8 mouse cellular contexts compared by ENCODE assay signal in the genomic region with DNA sequence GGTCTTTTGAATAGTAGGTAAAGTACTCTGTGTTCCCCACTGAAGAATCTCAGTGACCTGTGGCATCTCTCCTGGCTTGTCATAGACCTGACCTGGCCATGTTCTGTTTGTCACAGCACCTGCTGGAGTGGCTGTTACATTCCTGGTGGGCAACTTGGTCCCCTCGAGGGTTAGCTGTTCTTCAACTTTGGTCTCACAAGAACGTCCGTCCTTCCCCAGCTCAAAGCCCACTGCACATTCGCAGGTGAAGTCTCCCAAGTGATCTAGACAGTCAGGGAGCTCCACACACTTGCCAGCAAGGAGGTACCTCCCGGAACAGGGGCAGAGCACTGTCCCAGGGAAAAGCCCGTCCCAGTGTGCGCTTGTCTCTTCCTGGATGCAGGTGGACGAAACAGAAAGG. TPM values are rescaled to one million over a fixed set of nuclear protein-coding genes. Genes with fewer than 3 reads are reported as not detected.
A peak's percentile ranks its signal among the peaks of the same experiment; 100 is the strongest.
DNase-seq lines count a peak whose midpoint lies in the region; ATAC-seq and TF ChIP-seq lines count a peak whose summit lies in the region.

No protein-coding gene starts in this region.

- no peak for TF ChIP-seq EP300 in liver, embryonic 14.5 days (IDR thresholded peaks at IDR 0.05; ENCODE audit: low read depth)

- peaks cover 35% of the 10 kb centered on the region for H3K27me3 ChIP-seq in E14TG2a.4 (ENCODE audit: insufficient read depth, low read length)
- H3K27me3 ChIP-seq in heart, embryonic 14.5 days (ENCODE audit: control insufficient read depth, insufficient read depth, low read length) = no peaks in the 10 kb centered on the region
- no peaks in the 10 kb centered on the region; the same call in 1 of the 2 replicates for H3K27me3 ChIP-seq in liver, embryonic 14.5 days (ENCODE audit: control insufficient read depth, insufficient read depth, low read length)

- peak overlapping the region; percentile 70 for H3K4me3 ChIP-seq in E14TG2a.4 (replicated peaks; ENCODE audit: low read length)
- H3K4me3 ChIP-seq in heart, embryonic 14.5 days (ENCODE audit: control insufficient read depth in 1 of 2, insufficient read depth in 1 of 2, low read depth in 1 of 2, low read length in 2 of 2) = peak overlapping the region; percentile 46 to 60
- H3K4me3 ChIP-seq in liver, embryonic 14.5 days (ENCODE audit: insufficient read depth in 1 of 2, low read depth in 2 of 2, low read length in 2 of 2) = peak overlapping the region; percentile 32 to 40

- ATAC-seq in heart, embryonic 14.5 days (ENCODE audit: insufficient number of reproducible peaks, insufficient read depth, low FRiP score, low read depth) = no peak
- no peak for ATAC-seq in liver, embryonic 14.5 days (ENCODE audit: insufficient read depth)
- no peak for ATAC-seq in activated CD4-positive, CD25-positive, alpha-beta regulatory T cell, adult 4 months
- ATAC-seq in granulocyte monocyte progenitor cell, adult 5-6 weeks (replicated peaks; ENCODE audit: poor library complexity, severe bottlenecking) = no peak

- H3K9ac ChIP-seq in heart, embryonic 14.5 days (ENCODE audit: low read length) = peak overlapping the region; percentile 74
- H3K9ac ChIP-seq in liver, embryonic 14.5 days (replicated peaks) = no peak overlapping the region

- 27% methylated on average over 8 of the region's 8 CpGs for WGBS in heart, embryonic 14.5 days
- WGBS in liver, embryonic 14.5 days (ENCODE audit: insufficient replicate concordance) = 17% methylated on average over 8 of the region's 8 CpGs

- DNase-seq in adrenal gland, postnatal 10 days = peak; percentile 6
- DNase-seq in adrenal gland, adult 18-20 months (ENCODE audit: low spot score in 2 of 2) = no peak
- DNase-seq in liver, embryonic 14.5 days (ENCODE audit: low read depth in 3 of 3, low spot score in 3 of 3) = no peak
- DNase-seq in cerebellum, postnatal 4 days (ENCODE audit: low spot score in 2 of 2) = no peak

- TF ChIP-seq CTCF in E14TG2a.4 (conservative IDR thresholded peaks at IDR 0.05; ENCODE audit: low read length) = no peak
- no peak for TF ChIP-seq CTCF in liver, embryonic 14.5 days (IDR thresholded peaks at IDR 0.05; ENCODE audit: low read depth)

- no peaks in the 10 kb centered on the region for H3K9me3 ChIP-seq in E14TG2a.4 (ENCODE audit: low read length)
- no peaks in the 10 kb centered on the region for H3K9me3 ChIP-seq in heart, embryonic 14.5 days (ENCODE audit: control insufficient read depth, low read length)
- H3K9me3 ChIP-seq in liver, embryonic 14.5 days (ENCODE audit: control insufficient read depth, low read length) = no peaks in the 10 kb centered on the region

- H3K4me1 ChIP-seq in E14TG2a.4 (replicated peaks; ENCODE audit: low read depth, low read length) = peaks cover 18% of the 10 kb centered on the region
- peaks cover 0 to 4% of the 10 kb centered on the region in 2 experiments; a peak in 1 of 4 replicates for H3K4me1 ChIP-seq in heart, embryonic 14.5 days (ENCODE audit: control insufficient read depth in 2 of 2, insufficient read depth in 2 of 2, low read length in 2 of 2)
- no peaks in the 10 kb centered on the region for H3K4me1 ChIP-seq in liver, embryonic 14.5 days (replicated peaks; ENCODE audit: control insufficient read depth in 2 of 2, insufficient read depth in 2 of 2, low read length in 1 of 2)

- H3K36me3 ChIP-seq in E14TG2a.4 (ENCODE audit: insufficient read depth, low read length) = no peaks in the 10 kb centered on the region
- no peaks in the 10 kb centered on the region for H3K36me3 ChIP-seq in heart, embryonic 14.5 days (ENCODE audit: control insufficient read depth, insufficient read depth, low read length)
- H3K36me3 ChIP-seq in liver, embryonic 14.5 days (replicated peaks; ENCODE audit: control insufficient read depth, insufficient read depth, low read depth) = no peaks in the 10 kb centered on the region

- H3K27ac ChIP-seq in heart, embryonic 14.5 days (replicated peaks in 1 of 2; ENCODE audit: control insufficient read depth in 1 of 2, insufficient read depth in 1 of 2, low read depth in 2 of 2, low read length in 2 of 2) = peak overlapping the region; percentile 87 to 94
- no peak overlapping the region for H3K27ac ChIP-seq in liver, embryonic 14.5 days

- H3K4me2 ChIP-seq in heart, embryonic 14.5 days (ENCODE audit: low read length) = peak overlapping the region; percentile 84
- peak overlapping the region; percentile 46 for H3K4me2 ChIP-seq in liver, embryonic 14.5 days (ENCODE audit: low read depth)

RNA-seq across cellular contexts. Expression of gene Clec14a, which starts 1.3 kb away (rescaled TPM):
- total RNA-seq in adrenal gland, postnatal 10 days (2021) = 10 to 100 TPM; 18.9 to 21.3 TPM
- total RNA-seq in adrenal gland, adult 18-20 months (2021) = 1 to 10 TPM; 5.5 to 8.2 TPM
- polyA plus RNA-seq in heart, embryonic 14.5 days (2014; fragmentation: Nextera tagmentation; extraction: Ambion mirVana) = 21.6 and 22.5 TPM in 2 replicates
- polyA plus RNA-seq in liver, embryonic 14.5 days (2012; rRNA removed) = 2.2 and 2.6 TPM in 2 replicates
- 5.3 and 5.4 TPM in 2 replicates for polyA plus RNA-seq in liver, embryonic 14.5 days (2014; fragmentation: Nextera tagmentation; extraction: Ambion mirVana)
- not detected for polyA plus RNA-seq in activated CD4-positive, CD25-positive, alpha-beta regulatory T cell, adult 4 months (2017; shearing (Covaris generic))
- total RNA-seq in granulocyte monocyte progenitor cell, adult 5-6 weeks (2014; fragmentation: Nextera tagmentation) = not detected in 2 replicates
- not detected in 2 replicates for total RNA-seq in granulocyte monocyte progenitor cell, adult 5-6 weeks (2017)

RNA-seq across cellular contexts. Expression of gene Sstr1, which starts 56.2 kb away (rescaled TPM):
- under 1 TPM; 0.15 to 0.21 TPM for total RNA-seq in adrenal gland, postnatal 10 days (2021)
- total RNA-seq in adrenal gland, adult 18-20 months (2021) = under 1 TPM in 1 of 2 experiments, not detected in 1; 0.13 TPM
- polyA plus RNA-seq in heart, embryonic 14.5 days (2014; fragmentation: Nextera tagmentation; extraction: Ambion mirVana) = 0.11 TPM in 1 of 2 replicates, not detected in the other
- polyA plus RNA-seq in liver, embryonic 14.5 days (2012; rRNA removed) = 0.02 TPM in 1 of 2 replicates, not detected in the other
- not detected in 2 replicates for polyA plus RNA-seq in liver, embryonic 14.5 days (2014; fragmentation: Nextera tagmentation; extraction: Ambion mirVana)
- not detected for polyA plus RNA-seq in activated CD4-positive, CD25-positive, alpha-beta regulatory T cell, adult 4 months (2017; shearing (Covaris generic))
- total RNA-seq in granulocyte monocyte progenitor cell, adult 5-6 weeks (2014; fragmentation: Nextera tagmentation) = not detected in 2 replicates
- total RNA-seq in granulocyte monocyte progenitor cell, adult 5-6 weeks (2017) = not detected in 2 replicates

Comparison
In these comparisons a context has a peak if more than half of its experiments do, and no peak if none do; other contexts are left out.
1. RNA of gene Clec14a, which starts 1.3 kb away (total RNA-seq): 18.9 to 21.3 TPM in adrenal gland, postnatal 10 days and 5.5 to 8.2 TPM in adrenal gland, adult 18-20 months; not detected in granulocyte monocyte progenitor cell, adult 5-6 weeks; every median in the first group is over 4 times any median in the second.
2. Peak in every context shown above with its lines, with median percentiles within 50 percentile points of each other: H3K4me3 ChIP-seq.